Mouse (Mus musculus) heart, embryonic 15.5 days (tissue): ENCODE data around the gene Muc13. TPM values are rescaled to one million over a fixed set of nuclear protein-coding genes. Genes with fewer than 3 reads are reported as not detected.

Experiments
- ATAC-seq: fragments of 200-750 bp; cut with Nextera tagmentation; replicated peaks from 2 replicates; pipeline ENCODE4 v1.8.0; 2017; ENCODE audit warnings: low read depth, moderate TSS enrichment; ENCODE audit not compliant: insufficient number of reproducible peaks, insufficient read depth, low FRiP score
- H3K27ac ChIP-seq: fragments of 300-500 bp; sonication (generic); 2 replicates; pipeline ENCODE4 v1.5.1; 2015; ENCODE audit warnings: mild to moderate bottlenecking, inconsistent platforms
- H3K27me3 ChIP-seq: fragments of 300-500 bp; sonication (generic); 2 replicates; pipeline ENCODE4 v1.6.1; 2015; ENCODE audit warnings: inconsistent platforms
- H3K36me3 ChIP-seq: fragments of 300-500 bp; sonication (generic); 2 replicates; pipeline ENCODE4 v1.6.1; 2015; ENCODE audit warnings: mild to moderate bottlenecking, inconsistent platforms
- H3K4me1 ChIP-seq: fragments of 300-500 bp; sonication (generic); replicated peaks from 2 replicates; pipeline ENCODE4 v1.6.1; 2015; ENCODE audit warnings: inconsistent platforms
- H3K4me2 ChIP-seq: fragments of 300-500 bp; sonication (generic); 2 replicates; pipeline ENCODE4 v1.6.1; 2015; ENCODE audit warnings: inconsistent platforms, mild to moderate bottlenecking, moderate library complexity
- H3K4me3 ChIP-seq: fragments of 300-500 bp; sonication (generic); 2 replicates; pipeline ENCODE4 v1.5.1; 2015; ENCODE audit warnings: mild to moderate bottlenecking, inconsistent platforms
- H3K9ac ChIP-seq: fragments of 300-500 bp; sonication (generic); 2 replicates; pipeline ENCODE4 v1.6.1; 2015; ENCODE audit warnings: mild to moderate bottlenecking, inconsistent platforms
- H3K9me3 ChIP-seq: fragments of 300-500 bp; sonication (generic); replicated peaks from 2 replicates; pipeline ENCODE4 v1.6.1; 2016; ENCODE audit warnings: inconsistent platforms
- WGBS: fragments of 180-500 bp; shearing (Covaris S2); methylation state at CpG from one replicate; pipeline ENCODE4 v1.1.7; 2015; ENCODE audit warnings: mixed read lengths; 5-methylcytosine and 5-hydroxymethylcytosine counted together
- polyA plus RNA-seq: library from polyadenylated mRNA; unstranded; fragments of >200 nt; fragmentation: Nextera tagmentation; extraction: Ambion mirVana; gene quantifications from 2 replicates; pipeline ENCODE4 v1.2.1, GENCODE M21; 2015

The Muc13 gene
- polyA plus RNA-seq, 1 experiment from 2014 or later: 0.06 TPM

- WGBS: under 1% methylated on average over 76 of the region's 76 CpGs
- peak; percentile 67 for ATAC-seq
- Histone ChIP-seq H3K27me3 (0 out of 2 replicates have a peak, but pooled peaks cover 3% of the 10 kb centered on the region), H3K4me2 (peak overlapping the region; percentile 87), H3K9ac (peak overlapping the region; percentile 92), H3K27ac (peak overlapping the region; percentile 90), H3K4me3 (peak overlapping the region; percentile 91), H3K4me1 (peaks cover 44% of the 10 kb centered on the region), H3K9me3 (no peaks in the 10 kb centered on the region), H3K36me3 (no peaks in the 10 kb centered on the region)
Observed at GRCm38 (mm10) chr16:33829842-33830511, 36.1 kb downstream of the Muc13 start.

- H3K9ac ChIP-seq: peak overlapping the region; percentile 92
- no peaks in the 10 kb centered on the region for H3K9me3 ChIP-seq
- 0 out of 2 replicates have a peak, but pooled peaks cover 3% of the 10 kb centered on the region for H3K27me3 ChIP-seq
- peak overlapping the region; percentile 87 for H3K4me2 ChIP-seq
- no peak for ATAC-seq
- peaks cover 45% of the 10 kb centered on the region for H3K4me1 ChIP-seq
- WGBS: 7% methylated on average over 18 of the region's 18 CpGs
- peak overlapping the region; percentile 91 for H3K4me3 ChIP-seq
- H3K27ac ChIP-seq: peak overlapping the region; percentile 90
- no peaks in the 10 kb centered on the region for H3K36me3 ChIP-seq
Observed at GRCm38 (mm10) chr16:33830512-33831105, 36.8 kb downstream of the Muc13 start.

GRCm38 (mm10) chr16:33832057-33832456 is 38.2 kb downstream of the Muc13 start:
- WGBS: 74% methylated on average over 6 of the region's 6 CpGs
- Histone ChIP-seq H3K27me3 (0 out of 2 replicates have a peak, but pooled peaks cover 3% of the 10 kb centered on the region), H3K4me3 (no peak overlapping the region; the same call in 1 of the 2 replicates), H3K4me2 (peak overlapping the region; percentile 67), H3K9ac (0 out of 2 replicates have a peak overlapping the region, but pooled peaks have one; percentile 14), H3K27ac (peak overlapping the region; percentile 79; the same call in 1 of the 2 replicates), H3K36me3 (no peaks in the 10 kb centered on the region), H3K4me1 (peaks cover 45% of the 10 kb centered on the region), H3K9me3 (no peaks in the 10 kb centered on the region)
- no peak for ATAC-seq

GRCm38 (mm10) chr16:33832728-33833428 is 39.0 kb downstream of the Muc13 start:
- H3K4me1 ChIP-seq: peaks cover 48% of the 10 kb centered on the region
- 8% methylated on average over 21 of the region's 21 CpGs for WGBS

GRCm38 (mm10) chr16:33833429-33833753 is 39.6 kb downstream of the Muc13 start:
- ATAC-seq: no peak
- H3K36me3 ChIP-seq: no peaks in the 10 kb centered on the region
- no peaks in the 10 kb centered on the region for H3K9me3 ChIP-seq
- WGBS: 19% methylated on average over 5 of the region's 5 CpGs
- peak overlapping the region; percentile 67 for H3K4me2 ChIP-seq
- no peaks in the 10 kb centered on the region for H3K27me3 ChIP-seq
- peak overlapping the region; percentile 40 for H3K4me3 ChIP-seq
- peaks cover 48% of the 10 kb centered on the region for H3K4me1 ChIP-seq
- peak overlapping the region; percentile 79 for H3K27ac ChIP-seq
- peak overlapping the region; percentile 54 for H3K9ac ChIP-seq

More at GRCm38 (mm10) chr16:33832728-33833428, 39.0 kb downstream of the Muc13 start:
- ATAC-seq: no peak
- Histone ChIP-seq H3K4me3 (peak overlapping the region; percentile 40), H3K36me3 (no peaks in the 10 kb centered on the region), H3K9ac (peak overlapping the region; percentile 54; the same call in 1 of the 2 replicates), H3K4me2 (peak overlapping the region; percentile 67), H3K9me3 (no peaks in the 10 kb centered on the region), H3K27ac (peak overlapping the region; percentile 79), H3K27me3 (no peaks in the 10 kb centered on the region)

GRCm38 (mm10) chr16:33833781-33834482 is 40.1 kb downstream of the Muc13 start:
- Histone ChIP-seq H3K36me3 (no peaks in the 10 kb centered on the region), H3K27ac (peak overlapping the region; percentile 79), H3K9ac (peak overlapping the region; percentile 54), H3K27me3 (no peaks in the 10 kb centered on the region), H3K4me1 (peaks cover 48% of the 10 kb centered on the region), H3K4me3 (peak overlapping the region; percentile 40), H3K4me2 (peak overlapping the region; percentile 67), H3K9me3 (no peaks in the 10 kb centered on the region)
- ATAC-seq: no peak; the same call in 1 of the 2 replicates
- WGBS: 4% methylated on average over 25 of the region's 25 CpGs

- Histone ChIP-seq H3K4me2 (no peak overlapping the region), H3K27me3 (no peaks in the 10 kb centered on the region), H3K4me1 (peaks cover 46% of the 10 kb centered on the region), H3K4me3 (no peak overlapping the region), H3K27ac (no peak overlapping the region), H3K9me3 (no peaks in the 10 kb centered on the region), H3K36me3 (no peaks in the 10 kb centered on the region), H3K9ac (no peak overlapping the region)
- no peak for ATAC-seq
- 60% methylated on average over 3 of the region's 3 CpGs for WGBS
Observed at GRCm38 (mm10) chr16:33836676-33837075, 42.8 kb downstream of the Muc13 start.

GRCm38 (mm10) chr16:33837191-33837590 is 43.4 kb downstream of the Muc13 start:
- no peak overlapping the region for H3K27ac ChIP-seq
- no peaks in the 10 kb centered on the region for H3K9me3 ChIP-seq
- no peak overlapping the region for H3K4me2 ChIP-seq
- WGBS: 65% methylated on average over 3 of the region's 3 CpGs
- H3K4me1 ChIP-seq: peaks cover 43% of the 10 kb centered on the region
- ATAC-seq: no peak
- H3K9ac ChIP-seq: no peak overlapping the region
- H3K4me3 ChIP-seq: no peak overlapping the region
- H3K36me3 ChIP-seq: no peaks in the 10 kb centered on the region
- H3K27me3 ChIP-seq: no peaks in the 10 kb centered on the region

- 56% methylated on average over 6 of the region's 6 CpGs for WGBS
- Histone ChIP-seq H3K4me1 (peaks cover 22% of the 10 kb centered on the region), H3K27ac (no peak overlapping the region), H3K4me2 (no peak overlapping the region), H3K4me3 (no peak overlapping the region), H3K36me3 (no peaks in the 10 kb centered on the region), H3K9ac (no peak overlapping the region), H3K27me3 (no peaks in the 10 kb centered on the region), H3K9me3 (no peaks in the 10 kb centered on the region)
- ATAC-seq: no peak
Observed at GRCm38 (mm10) chr16:33840616-33841015, 46.8 kb downstream of the Muc13 start.

- Histone ChIP-seq H3K9me3 (no peaks in the 10 kb centered on the region), H3K27me3 (no peaks in the 10 kb centered on the region), H3K4me1 (peaks cover 21% of the 10 kb centered on the region), H3K9ac (no peak overlapping the region), H3K4me2 (no peak overlapping the region), H3K27ac (no peak overlapping the region), H3K4me3 (no peak overlapping the region), H3K36me3 (peaks cover 8% of the 10 kb centered on the region)
- WGBS: 70% methylated on average over 12 of the region's 12 CpGs
- ATAC-seq: no peak
Observed at GRCm38 (mm10) chr16:33842081-33842880, 48.4 kb downstream of the Muc13 start.
